Mouse (Mus musculus): ENCODE measurements around the gene Prkcz. TPM values are rescaled to one million over a fixed set of nuclear protein-coding genes. Genes with fewer than 3 reads are reported as not detected.

Gene Prkcz
- total and polyA plus RNA-seq, 3 experiments, result 0.16 to 11.8 (median 1.6) TPM

DNA sequence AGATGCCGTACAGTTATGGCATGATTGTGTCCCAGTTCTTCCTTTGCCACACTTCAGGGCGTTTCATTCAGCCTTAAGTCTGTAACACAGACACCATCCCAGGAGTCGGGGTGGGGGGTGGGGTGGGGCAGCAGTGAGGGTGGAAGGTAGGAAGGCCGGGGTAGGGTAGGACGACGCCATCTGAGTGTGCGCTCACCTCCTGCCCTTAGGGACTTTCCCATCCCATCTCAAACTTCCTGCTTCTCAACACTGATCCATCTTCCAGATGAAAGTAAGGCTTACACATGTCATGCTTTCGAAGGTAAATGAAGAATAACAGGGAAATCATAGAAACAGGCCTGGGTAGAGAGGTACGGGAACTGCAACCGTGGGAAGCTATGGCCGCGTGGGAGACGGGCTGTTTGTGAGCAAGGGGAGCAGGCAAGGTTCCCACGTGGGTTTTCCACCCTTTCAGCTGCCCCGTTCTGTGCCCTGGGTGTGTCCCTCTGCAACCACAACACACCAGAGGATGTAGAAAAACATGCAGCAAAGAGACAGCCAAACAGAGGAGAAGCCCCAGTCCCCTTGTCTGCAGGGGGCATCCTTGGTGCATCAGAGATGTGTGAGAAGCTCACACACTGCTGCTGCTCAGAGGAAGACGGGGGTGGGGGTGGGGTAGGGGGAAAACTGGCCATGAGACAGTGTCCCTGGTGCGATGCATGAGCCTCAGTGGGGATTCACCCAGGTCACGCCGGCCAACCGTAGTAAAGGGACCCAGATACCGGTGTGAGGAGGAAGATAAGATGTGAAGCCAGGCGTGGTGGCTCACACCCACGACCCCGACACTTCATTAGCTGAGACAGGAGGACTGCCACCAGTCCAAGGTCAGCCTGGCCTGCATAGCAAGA lies 54.6 kb downstream of the Prkcz start:
- Histone ChIP-seq H3K27ac (ENCODE audit: insufficient read depth, low read depth) (peak overlapping the region; percentile 21; the same call in 1 of the 2 replicates), H3K4me1 (ENCODE audit: control insufficient read depth in 1 of 2, insufficient read depth in 2 of 2) (peaks cover 26 to 41% of the 10 kb centered on the region in 2 experiments), H3K27me3 (replicated peaks) (peaks cover 29% of the 10 kb centered on the region), H3K36me3 (replicated peaks in 1 of 2; ENCODE audit: control insufficient read depth in 1 of 2, insufficient read depth in 1 of 2, low read length in 1 of 2) (no peaks in the 10 kb centered on the region), H3K79me2 (replicated peaks; ENCODE audit: control insufficient read depth, extremely low read depth, insufficient read depth, poor library complexity, severe bottlenecking) (no peaks in the 10 kb centered on the region), H3K4me2 (ENCODE audit: insufficient read depth, low read depth, poor library complexity, severe bottlenecking) (peak overlapping the region; percentile 30), H3K9me3 (replicated peaks; ENCODE audit: low read length) (no peaks in the 10 kb centered on the region), H3K9ac (ENCODE audit: insufficient read depth, low read depth) (no peak overlapping the region), H3K4me3 (replicated peaks in 1 of 3; ENCODE audit: low read depth in 2 of 3, low read length in 2 of 3, poor library complexity in 1 of 3) (peak overlapping the region in 1 of 3 experiments; percentile 27)
- DNase-seq (ENCODE audit: extremely low read depth), result peak; percentile 45
- TF ChIP-seq MAZ (IDR thresholded peaks at IDR 0.05; ENCODE audit: low read depth, low read length) (no peak), SIN3A (IDR thresholded peaks at IDR 0.05; ENCODE audit: low read length) (0 out of 2 replicates have a peak, but pooled peaks have one; percentile 11), KAT2A (IDR thresholded peaks at IDR 0.05; ENCODE audit: insufficient replicate concordance, low read length) (no peak), MXI1 (IDR thresholded peaks at IDR 0.05; ENCODE audit: low read depth, low read length) (peak; percentile 48; the same call in 1 of the 2 replicates), USF1 (IDR thresholded peaks at IDR 0.05; ENCODE audit: low read depth, low read length) (no peak), TCF12 (IDR thresholded peaks at IDR 0.05; ENCODE audit: low read depth, low read length) (peak; percentile 0; the same call in 1 of the 2 replicates), CHD2 (IDR thresholded peaks at IDR 0.05; ENCODE audit: low read length) (no peak), USF2 (conservative IDR thresholded peaks at IDR 0.05; ENCODE audit: low read depth, low read length) (no peak), POLR2AphosphoS2 (IDR thresholded peaks at IDR 0.05; ENCODE audit: low read depth, low read length) (no peak), CTCF (conservative IDR thresholded peaks at IDR 0.05 in 1 of 2, IDR thresholded peaks at IDR 0.05 in 1 of 2; ENCODE audit: low read depth in 2 of 2, low read length in 2 of 2) (no peak), PAX5 (IDR thresholded peaks at IDR 0.05; ENCODE audit: low read length) (no peak), ZNF384 (IDR thresholded peaks at IDR 0.05; ENCODE audit: low read depth, low read length) (no peak), GABPA (IDR thresholded peaks at IDR 0.05; ENCODE audit: insufficient replicate concordance, low read depth, low read length) (no peak), EP300 (IDR thresholded peaks at IDR 0.05; ENCODE audit: low read length) (0 out of 2 replicates have a peak, but pooled peaks have one; percentile 15), SMC3 (IDR thresholded peaks at IDR 0.05; ENCODE audit: low read depth, low read length) (no peak), MAX (IDR thresholded peaks at IDR 0.05; ENCODE audit: low read length) (no peak), RCOR1 (conservative IDR thresholded peaks at IDR 0.05; ENCODE audit: low read depth, low read length) (no peak), NRF1 (IDR thresholded peaks at IDR 0.05; ENCODE audit: low read depth, low read length) (no peak), TBP (conservative IDR thresholded peaks at IDR 0.05; ENCODE audit: low read depth, low read length) (no peak), ZC3H11A (IDR thresholded peaks at IDR 0.05; ENCODE audit: low read depth, low read length) (no peak), NELFE (IDR thresholded peaks at IDR 0.05; ENCODE audit: low read depth, low read length) (no peak), ETS1 (conservative IDR thresholded peaks at IDR 0.05; ENCODE audit: low read depth, low read length) (no peak), ELF1 (IDR thresholded peaks at IDR 0.05; ENCODE audit: low read depth, low read length) (no peak; the same call in 1 of the 2 replicates), MYC (IDR thresholded peaks at IDR 0.05; ENCODE audit: low read depth, low read length) (no peak), CHD1 (IDR thresholded peaks at IDR 0.05; ENCODE audit: low read depth, low read length) (no peak), UBTF (IDR thresholded peaks at IDR 0.05; ENCODE audit: low read depth, low read length) (no peak), RAD21 (IDR thresholded peaks at IDR 0.05; ENCODE audit: low read depth, low read length) (no peak; the same call in none of the 2 replicates)
- in situ Hi-C loops (cut with MboI; ENCODE audit: low pct_ligation_motif_present, low pct_unique_long_range_greater_than_20kb, low sequenced_read_pairs) (loop anchor here (5.0 kb wide), 1 partner anchor 44 kb away; no protein-coding TSS in a partner anchor), dilution Hi-C loops (cut with MboI; ENCODE audit: extremely low pct_ligation_motif_present, extremely low pct_unique_long_range_greater_than_20kb, low sequenced_read_pairs) (no loop called here)
